Mouse (Mus musculus): Measurements from ENCODE around the gene Cyp4f39.
"Not testable (repeated sequence)": the region's sequence is repeated elsewhere in the genome, so short reads cannot be mapped to it uniquely, and the experiment has no call there.

Gene Cyp4f39

DNA sequence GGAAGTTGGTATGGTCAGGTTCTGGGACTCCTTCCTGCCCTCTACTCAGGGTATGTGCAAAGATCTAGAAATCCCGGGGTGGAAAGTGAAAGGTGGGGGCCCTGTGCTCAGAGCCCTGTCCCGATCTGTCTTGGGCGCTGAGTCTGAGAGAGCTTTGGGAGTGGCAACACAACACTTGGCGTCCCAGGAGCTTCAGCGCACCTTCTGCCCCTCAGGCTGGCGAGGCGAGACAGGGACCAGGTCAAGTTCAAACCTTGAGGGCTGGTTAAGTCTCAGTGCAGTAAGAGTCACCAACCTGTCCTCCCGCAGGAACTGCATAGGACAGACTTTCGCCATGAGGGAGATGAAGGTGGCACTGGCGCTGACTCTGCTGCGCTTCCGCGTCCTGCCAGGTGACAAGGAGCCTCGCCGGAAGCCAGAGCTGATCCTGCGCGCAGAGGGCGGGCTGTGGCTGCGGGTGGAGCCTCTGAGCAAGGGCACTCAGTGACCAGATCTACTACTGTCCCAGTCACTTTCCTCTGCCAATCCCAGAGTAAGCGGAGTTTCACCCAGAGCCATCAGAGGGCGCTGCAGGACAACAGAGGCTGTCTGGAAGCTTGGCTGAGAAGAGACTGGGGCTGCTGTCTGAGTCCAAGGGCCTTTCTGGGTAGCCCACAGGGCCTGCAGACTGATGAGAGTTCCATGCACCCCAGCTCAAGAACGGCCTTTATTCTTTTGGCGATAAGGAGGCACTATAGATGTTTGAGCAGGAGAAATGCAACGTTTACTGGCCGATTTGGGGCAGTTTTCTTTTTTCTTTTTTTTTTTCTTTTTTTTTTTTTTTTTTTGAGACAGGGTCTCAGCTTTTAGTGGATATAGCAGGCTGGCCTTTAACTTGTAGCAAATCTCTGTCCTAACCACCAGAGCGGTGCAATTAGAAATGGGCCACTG, 76.2 kb downstream of the Cyp4f39 start:
- DNase-seq (ENCODE audit: low spot score), result peak; percentile 86

DNA sequence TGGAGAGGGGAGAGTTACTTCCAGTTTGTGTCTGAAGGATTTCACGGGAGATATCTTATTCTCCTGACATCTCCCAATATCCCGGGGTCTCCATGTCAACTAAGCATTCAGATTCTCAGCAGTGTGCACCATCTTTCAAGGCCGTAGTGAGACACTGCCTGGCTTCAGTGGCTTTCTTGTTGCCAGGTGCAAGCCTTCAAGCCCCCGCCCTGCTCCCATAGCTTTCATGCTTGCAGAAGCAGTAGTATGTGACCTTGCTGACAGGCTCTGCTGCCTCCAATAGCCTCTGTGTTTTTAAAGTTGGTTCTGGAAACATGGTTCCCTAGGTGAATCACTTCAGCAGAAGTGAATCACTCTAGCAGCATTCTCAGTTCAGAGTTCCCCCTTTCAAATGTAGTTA, 79.8 kb downstream of the Cyp4f39 start:
- not testable (repeated sequence) for DNase-seq (ENCODE audit: low spot score)

DNA sequence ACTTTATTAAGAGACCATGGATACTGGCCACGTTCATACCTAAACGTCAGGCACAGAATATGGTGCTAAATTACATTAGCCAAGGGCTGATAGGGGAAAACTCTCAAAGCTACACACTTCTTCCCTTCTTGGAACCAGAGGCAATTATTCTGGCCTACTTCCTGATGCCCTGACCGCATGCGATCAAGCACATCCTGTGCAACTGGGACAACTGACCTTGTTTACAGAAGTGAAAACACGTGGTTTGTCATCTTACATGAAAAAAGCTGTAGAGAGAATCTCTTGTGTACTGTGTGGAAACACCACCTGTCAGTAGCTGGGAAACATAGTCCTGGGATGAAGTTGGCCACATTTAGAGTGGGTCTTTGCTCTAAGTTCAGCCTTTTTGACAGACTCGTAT, 81.5 kb downstream of the Cyp4f39 start:
- no peak for DNase-seq (ENCODE audit: low spot score)

DNA sequence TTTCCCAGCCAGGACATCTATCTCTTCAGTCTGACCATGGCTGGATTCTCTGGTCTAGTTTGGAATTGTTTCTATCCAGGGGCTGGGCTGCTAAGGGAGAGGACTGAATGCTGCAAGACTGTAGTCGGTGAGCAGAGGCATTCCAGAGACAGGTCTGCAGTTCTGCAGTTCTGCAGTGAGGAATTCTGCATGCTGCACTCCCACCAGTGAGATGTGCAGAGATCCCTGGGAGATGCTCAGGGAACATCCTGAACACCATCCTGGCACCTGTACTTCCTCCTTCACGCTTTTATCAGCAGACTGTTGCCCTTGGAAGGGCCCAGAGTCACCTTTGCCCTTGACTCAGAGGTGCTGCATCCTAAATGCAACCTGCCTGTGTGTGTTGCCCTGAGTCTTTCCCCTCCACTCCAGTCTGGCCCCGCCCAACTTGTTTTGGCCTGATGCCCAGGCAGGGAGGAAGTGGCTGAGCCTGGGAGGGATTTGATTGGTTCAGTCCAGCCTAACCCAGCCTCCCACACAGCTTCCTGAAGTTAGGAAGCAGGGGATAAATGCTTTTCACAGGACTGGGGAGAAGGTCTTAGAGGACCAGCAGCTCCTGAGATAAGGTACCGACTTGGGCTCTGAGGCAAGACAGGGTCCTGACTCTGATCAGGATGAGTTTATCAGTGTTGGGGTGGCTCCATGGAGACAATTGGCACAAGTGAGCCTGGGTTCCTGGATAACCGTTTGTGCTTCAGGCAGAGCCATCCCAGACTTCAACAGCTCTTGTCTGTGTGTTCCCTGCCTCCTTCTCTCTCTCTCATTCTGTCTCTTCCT, 83.7 kb downstream of the Cyp4f39 start, which contains the start of gene Cyp4f16:
TSS of gene Cyp4f16 (plus strand) at position 508 of the 816 bp plus-strand sequence.
- peak; percentile 89 for DNase-seq (ENCODE audit: low spot score)

DNA sequence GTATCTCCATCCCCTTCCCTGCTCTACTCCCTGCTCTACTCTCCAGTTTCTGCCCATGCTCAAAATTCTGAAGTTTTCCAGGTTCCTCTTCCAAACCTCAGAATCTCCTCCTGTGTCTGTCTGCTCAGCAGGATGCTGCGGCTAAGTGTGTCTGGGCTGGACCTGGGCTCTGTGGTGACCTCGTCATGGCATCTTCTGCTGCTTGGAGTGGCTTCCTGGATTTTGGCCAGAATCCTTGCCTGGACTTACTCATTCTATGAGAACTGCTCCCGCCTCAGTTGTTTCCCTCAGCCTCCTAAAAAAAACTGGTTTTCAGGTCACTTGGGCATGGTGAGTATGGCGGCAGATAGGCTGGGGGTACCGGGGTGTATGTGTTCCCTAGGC, 84.3 kb downstream of the Cyp4f39 start:
- DNase-seq (ENCODE audit: low spot score), result no peak

All from ovary, postnatal 36 days (tissue).